Mouse (Mus musculus): ENCODE measurements around the gene Ppp1r17. TPM values are rescaled to one million over a fixed set of nuclear protein-coding genes. Genes with fewer than 3 reads are reported as not detected.

Ppp1r17 gene
- polyA plus RNA-seq (2012; rRNA removed; ENCODE audit: low replicate concordance), result not detected in 2 replicates

DNA sequence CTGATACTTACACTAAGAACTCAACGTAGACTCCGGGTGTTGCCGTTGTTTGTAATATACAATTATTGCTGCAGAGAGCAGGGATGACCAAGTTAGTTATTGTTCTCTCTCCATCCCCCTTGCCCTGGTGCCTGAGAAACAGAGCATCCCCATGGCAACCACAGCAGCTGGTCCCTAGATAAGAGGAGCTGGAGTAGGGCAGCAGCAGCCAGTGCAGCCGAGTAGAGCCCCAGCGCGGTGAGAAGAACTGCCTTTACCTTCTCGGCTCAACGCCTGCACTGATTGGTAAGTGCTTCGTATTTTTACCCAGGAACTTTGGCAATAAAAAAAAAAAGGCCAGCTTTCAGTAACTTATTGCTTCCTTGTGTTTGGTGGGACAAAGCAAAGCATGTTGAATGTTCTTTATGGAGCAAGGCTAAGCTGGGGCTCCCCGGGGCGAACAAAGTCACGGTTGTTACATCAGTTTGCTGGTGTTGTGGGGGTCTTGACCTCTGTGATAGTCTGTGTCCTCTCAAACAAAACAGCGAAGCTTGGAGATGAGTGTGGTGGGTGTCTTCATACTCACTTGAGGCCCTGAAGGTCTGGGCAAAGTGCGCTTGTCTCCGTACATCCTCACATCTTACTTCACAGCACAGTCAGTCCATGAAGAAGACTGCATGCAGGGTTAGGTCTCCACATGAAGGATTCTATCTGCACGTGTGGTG is at the start of gene Ppp1r17:
Gene Ppp1r17, plus strand, starts transcription at position 207 of the 704 bp plus-strand sequence.

Other genes with a start within 250 kb of the Ppp1r17 start
- gene Itprid1, start 180.6 kb upstream of the Ppp1r17 start, polyA plus RNA-seq (2012; rRNA removed; ENCODE audit: low replicate concordance), result 2.9 and 5.4 TPM in 2 replicates

Measured in mammary gland, adult 2 months (tissue).